Mouse (Mus musculus): Measurements from ENCODE around the gene 4921509C19Rik.
"Not testable (repeated sequence)": the region's sequence is repeated elsewhere in the genome, so short reads cannot be mapped to it uniquely, and the experiment has no call there.

DNA sequence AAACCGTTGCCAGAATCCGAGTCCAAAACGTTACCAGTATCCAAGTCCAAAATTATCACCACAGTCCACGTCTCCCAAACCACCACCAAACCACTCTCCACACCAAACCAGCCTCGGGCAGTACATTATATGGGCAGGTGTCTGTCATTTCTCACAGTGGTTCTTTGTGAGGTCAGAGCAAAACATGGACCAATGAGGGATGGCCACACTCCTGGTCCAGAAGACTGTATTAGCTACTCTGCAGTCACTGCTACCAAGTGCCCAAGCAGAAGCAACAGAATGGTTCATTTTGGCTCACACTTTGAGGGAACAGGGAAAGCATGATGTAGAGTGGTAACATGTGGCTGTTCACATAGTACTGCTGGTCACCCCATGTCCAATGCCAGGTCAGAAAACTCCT is at the start of gene 4921509C19Rik:
- TF ChIP-seq POLR2A (IDR thresholded peaks at IDR 0.05; ENCODE audit: control insufficient read depth in 1 of 2, insufficient read depth in 1 of 2, low read depth in 1 of 2, low read length in 2 of 2, poor library complexity in 1 of 2); CTCF (IDR thresholded peaks at IDR 0.05 in 2 of 3, conservative IDR thresholded peaks at IDR 0.05 in 1 of 3; ENCODE audit: control insufficient read depth in 1 of 3, insufficient read depth in 1 of 3, low read depth in 2 of 3, low read length in 3 of 3, poor library complexity in 1 of 3, severe bottlenecking in 1 of 3): not testable (repeated sequence)

All from MEL (cell line).